Mouse (Mus musculus) lung, postnatal 4 days (tissue): Measurements from ENCODE around the gene Mllt1.

ENCODE experiments used
- DNase-seq, 2 experiments: peaks; one replicate each; pipeline ENCODE4 v3.0.0; 2021

The Mllt1 gene

DNA sequence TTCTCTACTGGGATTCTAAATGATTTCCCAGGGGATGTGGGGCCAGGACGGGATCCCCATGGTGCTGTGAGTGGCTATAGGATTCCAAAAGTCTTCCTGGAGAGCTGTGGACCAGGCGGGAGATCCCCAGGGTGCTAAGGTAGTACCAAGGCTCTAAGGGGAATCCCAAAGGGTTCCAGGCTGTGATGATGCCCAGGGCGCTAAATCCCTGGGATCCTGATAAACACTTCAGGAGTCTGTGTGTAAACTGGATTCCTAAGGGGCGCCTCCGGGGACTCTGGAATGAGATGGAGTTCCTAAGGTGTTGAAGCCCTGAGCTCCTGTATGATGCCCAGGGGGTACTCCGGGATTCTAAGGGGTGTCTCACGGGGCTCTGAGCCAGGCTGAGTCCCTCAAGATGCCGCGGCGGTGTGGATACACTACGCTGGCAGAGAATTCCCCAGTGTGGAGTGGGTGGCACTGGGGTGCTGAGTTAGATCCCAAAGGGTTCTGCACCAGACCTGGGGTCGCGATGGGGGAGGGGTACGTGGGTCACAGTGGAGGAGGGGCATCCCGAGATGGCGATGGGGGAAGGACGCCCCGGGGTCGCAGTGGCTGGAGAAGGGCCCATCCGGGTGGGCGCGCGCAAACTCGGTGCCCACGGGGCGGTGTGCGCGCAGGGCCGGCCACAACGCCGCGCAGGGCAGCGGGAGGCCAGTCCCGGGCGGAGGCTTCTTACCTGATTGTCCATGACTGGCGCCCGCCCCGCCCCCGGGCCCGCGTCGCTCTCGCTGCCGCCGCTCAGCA, 477 bp downstream of the Mllt1 start:
- peak in 1 of 2 experiments; percentile 20 for DNase-seq

DNA sequence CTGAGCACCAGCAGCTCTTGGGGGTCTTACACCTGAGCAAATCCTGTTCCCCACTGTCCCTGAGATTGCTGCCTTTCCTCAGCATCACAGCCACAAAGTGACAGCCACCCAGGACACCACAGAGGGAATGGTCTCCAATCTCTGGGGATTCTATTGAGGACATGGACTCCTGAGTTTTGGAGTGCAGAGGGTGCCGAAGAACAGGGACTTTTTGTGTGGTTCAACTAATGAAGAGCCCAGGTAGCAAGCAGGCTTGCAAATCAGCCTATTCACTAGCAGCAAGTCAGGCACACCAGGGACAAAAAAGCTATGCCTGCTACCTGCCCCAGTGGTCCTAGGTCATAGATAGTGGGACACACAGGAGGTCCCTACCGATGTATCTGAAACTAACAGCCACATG, 1.8 kb downstream of the Mllt1 start:
- no peak for DNase-seq

DNA sequence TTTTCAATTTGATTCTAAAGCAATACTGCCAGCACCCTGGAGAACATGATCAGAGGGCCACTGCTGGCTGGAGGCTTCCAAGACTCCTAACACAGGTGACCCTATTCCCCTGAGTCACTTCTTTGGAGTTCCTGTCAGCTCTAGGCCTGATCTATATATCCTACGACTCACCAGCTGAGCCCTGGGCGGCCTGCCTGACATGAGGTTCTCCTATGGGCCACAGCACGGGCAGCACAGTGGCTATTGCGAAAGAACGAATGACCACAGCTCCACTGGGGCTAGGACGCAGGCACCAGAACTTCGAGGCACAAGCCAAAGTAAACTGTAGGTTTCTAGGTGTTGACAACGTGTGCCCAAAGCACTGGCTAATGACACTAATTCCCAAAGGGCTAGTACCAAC, 5.2 kb downstream of the Mllt1 start:
- DNase-seq: no peak

DNA sequence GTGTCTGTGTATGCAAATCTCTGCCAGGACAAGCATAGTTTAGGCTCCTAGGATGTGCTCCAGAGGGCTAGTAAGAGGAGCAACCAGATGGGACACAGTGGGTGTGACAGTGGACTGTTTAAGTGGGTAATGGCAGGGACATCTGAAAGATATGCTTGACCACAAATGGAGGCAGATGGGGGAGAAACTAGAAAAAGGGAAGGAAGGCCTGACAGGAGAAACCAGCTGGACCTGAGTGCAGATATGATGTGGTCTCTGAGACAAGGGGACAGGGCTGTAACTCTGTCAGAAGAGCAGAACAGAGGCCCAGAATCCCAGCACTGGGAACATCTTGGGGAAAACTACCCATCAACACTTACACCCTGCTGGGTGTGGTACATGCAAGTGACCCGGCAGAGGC, 5.7 kb downstream of the Mllt1 start:
- DNase-seq: no peak

DNA sequence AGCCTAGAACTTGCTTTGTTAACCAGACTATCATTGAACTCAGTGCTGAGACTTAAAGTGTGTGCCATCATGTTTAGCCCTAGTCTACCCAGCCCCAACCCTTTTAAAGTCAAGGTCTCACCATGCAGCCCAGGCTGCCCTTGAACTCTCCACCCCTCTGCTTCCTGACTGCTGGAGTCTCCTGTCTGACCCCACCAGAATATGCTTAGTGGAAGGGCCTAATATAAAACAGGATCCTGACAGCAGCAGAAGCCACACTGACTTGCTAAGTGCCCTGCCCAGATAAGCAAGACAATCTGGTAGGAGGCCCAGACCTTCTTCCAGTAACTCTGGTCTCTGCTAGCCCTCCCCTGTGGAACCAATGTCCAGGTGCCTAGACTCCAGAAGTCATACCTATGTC, 6.1 kb downstream of the Mllt1 start:
- DNase-seq: no peak

DNA sequence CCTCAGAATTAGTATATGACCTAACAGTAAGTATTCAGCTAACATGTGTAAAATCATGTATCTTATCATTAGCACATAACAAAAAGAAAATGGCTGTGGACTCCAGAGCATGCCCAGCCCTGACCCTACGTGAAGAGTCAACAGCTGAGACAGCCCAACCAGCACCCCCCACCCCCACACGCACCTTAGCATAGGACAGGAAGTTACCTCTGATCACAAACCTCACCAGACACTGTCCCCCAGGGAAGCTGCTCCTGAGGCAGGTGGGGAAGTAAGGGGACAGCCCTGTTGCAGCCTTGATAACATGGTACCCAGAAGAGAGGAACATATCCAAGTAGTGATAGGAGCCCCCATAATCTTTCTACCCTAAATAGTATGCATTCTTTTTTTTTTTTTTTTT, 9.2 kb downstream of the Mllt1 start:
- no peak for DNase-seq

DNA sequence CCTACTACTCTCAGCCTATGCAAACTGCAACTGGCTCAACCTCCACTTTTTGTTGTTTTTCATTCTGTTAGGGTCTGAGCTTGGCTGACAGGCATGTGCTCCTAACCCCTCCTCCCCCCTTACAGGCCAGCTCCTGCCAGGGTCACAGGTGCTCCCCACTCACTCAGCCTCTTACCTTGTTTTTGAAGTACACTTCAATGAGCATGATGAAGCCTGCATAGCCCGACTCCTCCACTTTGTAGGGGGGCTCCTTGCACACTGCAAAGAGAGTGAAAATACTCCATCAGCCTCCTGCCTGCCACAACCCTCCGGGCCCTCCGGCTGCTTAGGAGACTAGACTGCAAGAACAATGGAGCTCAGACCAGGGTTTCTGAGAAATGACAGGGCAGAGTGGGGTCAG, 15.5 kb downstream of the Mllt1 start:
- DNase-seq: peak in 1 of 2 experiments; percentile 62

DNA sequence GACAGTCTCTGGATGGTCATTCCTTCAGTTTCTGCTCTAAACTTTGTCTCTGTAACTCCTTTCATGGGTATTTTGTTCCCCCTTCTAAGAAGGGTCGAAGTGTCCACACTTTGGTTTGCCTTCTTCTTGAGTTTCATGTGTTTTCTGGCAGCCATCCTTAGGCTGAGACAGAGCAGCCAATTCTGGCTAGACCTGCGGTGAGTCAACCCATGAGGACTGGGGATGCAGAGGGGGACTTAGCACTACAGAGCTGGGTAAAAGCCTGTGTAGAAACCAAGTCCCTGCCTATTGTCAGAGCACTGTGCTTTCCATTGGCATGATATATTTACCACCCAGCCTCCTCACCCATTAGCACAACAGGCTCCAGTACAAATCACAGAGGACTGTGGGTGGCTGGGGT, 18.0 kb downstream of the Mllt1 start:
- DNase-seq: no peak

DNA sequence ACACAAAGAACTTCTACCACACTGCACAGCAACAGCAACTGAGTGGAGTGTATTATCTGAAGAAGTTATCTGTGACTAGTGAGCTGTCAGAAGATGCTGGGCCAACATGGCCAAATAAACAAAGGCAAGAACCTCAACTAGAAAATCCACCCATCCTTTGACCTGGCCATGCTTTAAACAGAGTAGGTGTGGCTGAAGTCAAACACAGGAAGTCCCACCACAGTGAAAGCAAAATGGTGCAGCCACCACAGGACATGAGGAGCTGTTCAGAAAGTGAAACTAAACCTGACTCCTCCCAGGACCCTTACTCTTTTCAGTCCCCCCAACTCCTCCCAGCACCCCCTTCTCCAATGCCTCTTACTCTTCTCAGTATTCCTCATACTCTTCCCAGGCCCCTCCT, 21.8 kb downstream of the Mllt1 start:
- no peak for DNase-seq

DNA sequence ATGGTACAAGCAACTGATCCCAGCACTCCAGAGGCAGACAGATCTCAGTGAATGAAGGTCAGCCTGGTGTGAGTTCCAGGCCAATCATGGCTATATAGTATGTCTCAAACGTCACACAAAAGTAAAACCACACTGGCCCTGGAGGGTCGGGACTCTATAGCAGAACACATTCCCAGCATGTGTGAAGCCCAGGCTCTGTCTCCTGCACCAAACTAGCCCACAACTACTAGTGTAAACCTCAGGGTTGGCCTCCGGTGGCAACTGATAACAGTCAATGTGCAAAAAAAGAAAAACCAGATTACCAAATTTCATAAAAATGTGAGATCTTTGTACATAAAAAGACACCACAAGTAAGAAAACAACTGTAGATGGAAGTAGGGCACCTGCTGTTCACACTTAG, 22.2 kb downstream of the Mllt1 start:
- DNase-seq: no peak

DNA sequence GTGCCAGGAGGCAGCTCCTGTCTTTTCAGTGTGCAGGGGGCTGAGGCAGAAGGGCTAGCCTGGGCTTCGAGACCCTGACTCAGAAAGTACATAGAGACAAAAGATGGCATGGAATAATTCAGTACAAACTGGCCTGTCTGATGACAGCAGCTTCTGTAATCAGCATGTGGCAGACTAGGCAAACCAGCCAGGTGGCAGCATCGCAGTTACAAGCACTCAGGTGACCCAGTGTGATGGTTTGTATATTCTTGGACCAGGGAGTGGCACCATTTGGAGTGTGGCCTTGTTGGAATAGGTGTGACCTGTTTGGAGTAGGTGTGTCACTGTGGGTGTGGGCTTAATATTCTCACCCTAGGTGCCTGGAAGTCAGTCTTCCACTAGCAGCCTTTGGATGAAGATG, 25.5 kb downstream of the Mllt1 start:
- DNase-seq: peak in 1 of 2 experiments; percentile 46

DNA sequence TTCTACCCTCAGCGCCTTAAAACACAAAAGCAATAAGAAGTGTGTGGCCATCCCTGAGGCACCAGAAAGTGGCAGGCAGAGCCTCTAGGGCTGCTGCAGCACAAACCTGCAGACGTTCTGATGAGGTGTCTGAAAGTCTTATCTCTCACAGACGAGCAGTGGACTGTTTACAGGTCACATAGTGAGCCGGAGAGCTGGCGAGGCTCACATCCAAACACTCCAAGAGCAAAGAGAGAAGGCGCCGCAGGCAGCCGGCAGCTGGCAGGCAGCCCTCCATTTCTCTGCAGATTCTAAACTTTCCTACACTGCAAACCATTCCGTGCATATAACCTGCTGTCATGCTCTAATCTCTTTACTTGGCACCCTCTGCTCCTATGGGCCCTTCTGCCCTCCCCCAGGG, 27.3 kb downstream of the Mllt1 start:
- DNase-seq: peak; percentile 42 to 72

DNA sequence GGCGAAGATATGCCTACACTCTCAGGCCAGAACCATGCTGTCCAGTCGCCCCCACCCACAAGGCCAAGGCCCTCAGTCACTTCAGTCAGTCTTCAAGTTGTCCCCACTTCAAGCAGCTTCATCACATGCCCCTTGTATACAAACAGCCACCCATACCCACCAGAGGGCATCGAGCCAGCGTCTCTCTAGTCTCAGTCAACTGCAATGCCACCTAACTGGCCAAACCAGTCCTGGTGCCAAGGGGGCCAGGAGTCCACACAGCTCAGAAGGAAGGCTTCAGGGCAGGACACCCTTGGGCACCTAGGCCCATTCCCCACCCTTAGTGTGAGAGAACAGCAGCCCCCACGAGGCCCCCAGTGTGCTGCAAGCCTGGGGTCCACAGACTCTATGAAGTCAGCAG, 28.1 kb downstream of the Mllt1 start:
- peak; percentile 87 to 93 for DNase-seq

DNA sequence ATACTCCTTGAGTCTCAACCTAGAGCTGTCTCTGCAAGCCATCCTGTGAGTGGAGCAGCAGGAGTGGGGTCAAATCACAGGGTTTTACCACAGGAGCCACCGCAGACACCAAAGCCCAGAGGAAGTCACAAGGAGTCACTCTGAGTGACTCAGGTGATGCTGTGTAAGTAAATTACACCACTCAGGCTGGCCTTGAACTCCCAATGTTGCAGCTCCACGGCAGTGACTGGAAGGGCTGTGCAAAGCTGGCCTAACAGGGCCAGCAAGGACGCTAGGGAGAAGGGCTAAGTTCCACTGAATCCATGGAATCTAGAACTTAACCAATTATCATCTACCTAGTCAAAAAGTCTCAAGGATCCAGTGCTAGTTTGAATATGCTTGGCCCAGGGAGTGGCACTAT, 29.0 kb downstream of the Mllt1 start:
- DNase-seq: no peak

DNA sequence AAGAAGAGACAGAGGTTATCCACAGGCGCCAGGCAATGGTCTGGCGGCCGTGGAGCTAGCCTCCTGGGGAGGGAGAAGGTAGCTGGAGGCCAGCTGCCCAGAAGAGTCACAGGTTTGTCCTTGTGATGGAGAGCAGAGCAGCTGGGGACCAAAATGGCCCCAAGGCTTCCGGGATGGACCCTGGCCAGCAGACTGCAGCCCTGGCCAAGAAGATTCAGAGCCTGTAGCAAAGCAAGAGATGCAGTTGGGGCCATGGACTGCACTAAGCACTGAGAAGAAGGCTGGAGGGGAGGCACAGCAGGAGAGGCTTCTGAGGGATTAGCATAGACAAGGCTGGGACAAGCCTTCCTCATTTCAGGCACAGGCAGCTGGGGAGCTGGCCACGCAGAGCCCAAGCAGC, 32.5 kb downstream of the Mllt1 start:
- DNase-seq: no peak

DNA sequence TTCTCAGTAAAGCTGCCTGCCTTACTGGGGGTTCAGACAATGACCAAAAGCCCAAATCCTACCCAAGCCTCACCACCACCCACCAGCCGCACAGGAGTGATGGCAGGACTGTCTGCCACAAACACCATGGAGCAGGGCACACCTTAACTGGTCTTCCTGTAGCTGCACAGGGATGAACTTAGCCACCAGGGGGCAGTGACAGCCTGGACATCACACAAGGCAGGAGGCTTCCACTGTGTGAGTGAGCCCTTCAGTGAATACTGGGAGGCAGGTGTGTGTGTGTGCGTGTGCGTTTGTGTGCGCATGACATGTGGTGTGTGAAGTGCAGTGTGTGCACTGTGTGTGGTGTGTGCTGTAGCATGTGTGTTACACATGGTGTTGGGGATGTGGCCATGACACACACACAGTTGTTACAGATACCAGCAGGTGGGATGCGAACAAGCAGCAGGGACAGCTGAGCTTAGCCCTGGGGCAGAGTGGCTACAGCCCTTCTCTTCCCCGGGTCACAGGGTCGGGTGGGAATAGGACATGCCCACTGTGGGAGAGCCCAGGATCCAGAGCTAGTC, 37.5 kb downstream of the Mllt1 start:
- peak; percentile 81 to 87 for DNase-seq

DNA sequence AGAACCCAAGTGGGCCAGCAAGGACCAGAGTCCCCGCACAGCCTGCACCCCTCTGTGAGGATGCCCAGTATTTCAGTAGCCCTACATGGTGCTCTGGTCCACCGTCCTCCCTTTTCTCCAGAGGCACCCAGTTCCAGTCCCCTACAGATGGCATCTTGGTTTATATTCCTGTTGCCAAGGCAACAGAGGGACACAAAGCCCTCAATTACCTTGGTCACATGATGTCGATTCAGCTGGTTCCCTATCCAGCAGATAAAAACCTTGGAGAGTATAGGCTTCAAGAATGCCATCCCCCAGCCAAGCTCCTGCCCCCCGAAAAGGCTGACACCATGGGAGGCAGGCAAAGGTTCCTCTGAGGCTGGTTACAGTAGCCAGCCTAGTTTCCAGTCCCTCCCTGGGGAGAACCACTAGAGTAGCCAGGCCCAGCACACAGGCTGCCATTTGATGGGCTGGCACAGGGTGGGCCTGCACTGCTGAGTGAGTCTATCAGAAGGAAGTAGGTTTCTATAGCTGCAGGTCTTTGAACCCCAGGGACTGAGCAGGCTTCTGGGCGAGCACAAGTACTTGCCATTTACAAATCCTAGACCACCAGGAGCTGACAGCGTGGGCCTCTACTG, 38.6 kb downstream of the Mllt1 start:
- no peak for DNase-seq

DNA sequence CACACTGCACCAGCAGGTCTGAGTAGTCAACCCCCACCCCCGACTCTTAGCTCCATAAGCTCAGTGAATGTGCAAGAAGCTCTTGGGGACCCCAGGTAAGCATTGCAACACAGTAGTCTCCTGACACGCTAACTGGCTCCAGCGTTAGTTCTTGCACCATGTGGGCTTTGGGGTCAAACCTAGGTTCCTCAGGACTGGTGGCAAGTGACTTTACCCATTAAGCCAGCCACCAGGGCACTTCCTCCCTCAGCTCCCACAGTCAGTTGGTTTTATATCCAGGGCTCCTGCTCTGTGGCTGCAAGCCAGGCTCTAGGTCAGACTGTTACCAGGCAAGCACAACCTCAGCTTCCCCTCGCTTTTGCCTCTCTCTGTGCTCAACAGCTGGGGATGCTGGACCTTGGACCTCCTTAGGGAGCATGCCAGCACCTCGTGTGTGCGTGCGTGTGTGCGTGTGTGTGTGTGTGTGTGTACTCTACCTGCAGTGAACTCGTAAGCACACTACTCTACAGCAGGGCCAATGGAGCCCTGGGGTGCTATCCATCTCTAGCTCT, 39.8 kb downstream of the Mllt1 start:
- DNase-seq: no peak

DNA sequence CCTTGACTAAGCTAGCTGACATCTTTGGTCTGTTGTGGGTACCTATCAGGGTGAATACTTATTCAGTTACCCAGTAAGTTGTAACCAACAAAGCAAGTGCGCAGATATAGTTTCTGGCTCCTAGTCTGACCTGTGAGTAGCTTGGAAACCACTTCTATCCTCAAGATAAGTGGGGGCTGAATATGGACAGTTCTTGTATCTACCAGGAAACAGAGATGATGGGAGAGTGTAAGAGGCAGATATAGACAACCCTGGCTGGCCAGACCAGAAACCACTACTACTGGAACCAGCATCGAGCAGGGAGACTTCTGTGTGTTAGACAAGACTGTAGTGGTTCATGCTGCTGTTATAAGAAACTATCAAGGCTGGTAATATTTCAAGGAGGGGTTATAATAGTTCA, 45.2 kb downstream of the Mllt1 start:
- no peak for DNase-seq

DNA sequence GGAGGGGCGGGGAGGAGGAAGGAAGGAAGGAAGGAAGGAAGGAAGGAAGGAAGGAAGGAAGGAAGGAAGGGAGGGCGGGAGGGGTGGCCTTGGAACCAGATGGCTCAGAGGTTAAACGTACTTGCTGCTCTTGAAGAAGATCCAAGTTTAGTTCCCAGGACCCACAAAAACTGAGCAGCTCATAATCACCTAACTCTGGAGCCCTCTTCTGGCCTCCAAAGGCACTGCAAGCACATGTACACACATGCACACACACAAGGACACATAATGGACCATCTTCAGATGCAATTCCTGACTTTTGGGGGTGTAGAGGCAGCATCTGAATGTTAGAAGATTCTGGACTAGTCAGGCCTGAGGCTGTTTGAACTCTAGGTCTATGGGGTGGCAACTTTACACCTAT, 47.2 kb downstream of the Mllt1 start:
- DNase-seq: no peak

DNA sequence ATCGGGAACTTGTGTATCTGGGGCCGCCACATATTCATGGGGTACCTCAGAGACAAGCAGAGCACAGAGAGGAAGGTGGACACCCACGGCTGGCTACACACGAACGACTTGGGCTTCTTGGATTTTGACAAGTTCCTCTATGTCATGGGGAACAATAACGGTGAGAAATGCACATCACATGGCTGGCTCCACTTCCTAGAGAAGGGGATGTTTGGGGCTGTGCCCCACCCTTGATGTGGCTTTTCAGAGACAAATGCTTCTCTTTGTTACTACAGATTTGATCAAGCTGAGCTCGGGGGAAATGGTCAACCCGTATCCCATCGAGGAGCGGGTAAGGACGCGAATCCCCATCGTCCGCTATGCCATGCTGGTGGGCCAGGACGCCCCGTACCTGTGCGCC, 50.4 kb downstream of the Mllt1 start:
- DNase-seq: no peak

DNA sequence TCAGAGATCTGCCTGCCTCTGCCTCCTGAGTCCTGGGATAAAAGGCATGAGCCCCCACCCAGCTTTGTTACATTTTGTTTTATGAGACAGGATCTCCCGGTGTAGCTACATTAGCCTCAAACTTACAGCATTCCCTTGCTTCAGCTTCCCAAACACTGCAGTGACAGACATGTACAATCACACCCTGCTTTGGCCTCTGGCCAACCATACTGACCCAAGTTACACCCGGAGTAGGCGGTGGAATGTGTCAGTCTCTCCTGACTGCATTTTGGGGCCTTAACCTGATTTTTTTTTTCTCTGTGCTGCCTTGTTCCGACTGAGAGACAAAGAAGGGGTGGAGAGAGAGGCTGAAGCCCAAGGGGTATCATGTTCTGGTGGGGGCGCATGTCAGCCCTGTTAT, 50.9 kb downstream of the Mllt1 start:
- DNase-seq: peak; percentile 55 to 58

DNA sequence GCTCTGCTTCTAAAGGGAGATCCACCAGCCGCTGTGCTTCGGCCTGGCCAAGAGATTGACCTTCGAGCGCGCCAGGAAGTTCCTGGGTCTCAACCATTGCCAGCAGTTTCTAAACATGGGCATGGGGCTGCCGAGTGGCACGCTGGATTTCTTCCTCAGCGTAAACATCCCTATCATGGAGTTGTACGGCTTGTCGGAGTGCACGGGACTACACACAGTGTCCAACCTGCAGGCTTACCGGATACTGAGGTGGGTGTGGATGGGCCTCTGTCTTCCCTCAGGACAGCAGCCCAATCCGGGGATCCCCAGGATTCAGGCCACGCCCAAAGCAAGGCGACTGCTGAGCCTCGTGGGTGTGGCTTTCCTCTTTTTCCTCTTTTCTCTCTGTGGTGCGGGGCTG, 51.6 kb downstream of the Mllt1 start:
- DNase-seq: peak; percentile 47 to 53

DNA sequence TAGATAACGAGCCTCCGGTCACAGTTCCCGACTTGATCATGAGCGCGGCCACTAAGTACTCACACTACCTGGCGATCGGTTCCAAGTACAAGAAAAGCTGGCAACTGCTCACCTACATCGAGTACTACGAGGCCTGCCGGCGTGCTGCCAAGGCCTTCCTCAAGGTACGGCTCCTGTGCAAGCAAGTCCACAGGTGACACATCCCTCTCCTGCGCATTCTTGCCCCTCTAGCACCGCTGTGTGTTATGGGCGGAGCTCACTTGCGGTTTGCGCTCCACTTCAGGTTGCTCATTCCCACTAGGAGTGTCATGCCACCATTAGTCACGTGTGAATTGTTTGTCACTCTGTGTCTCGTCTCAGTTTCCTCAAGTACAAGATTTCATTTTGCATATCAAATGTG, 57.8 kb downstream of the Mllt1 start:
- peak in 1 of 2 experiments; percentile 65 for DNase-seq
